Mouse (Mus musculus) brain, embryonic 14.5 days (tissue): ENCODE measurements around the gene Prn.

Source experiments
- CTCF ChIP-seq: fragments of 200-500 bp; IDR thresholded peaks from 2 replicates; pipeline ENCODE4 v1.5.1; 2012; ENCODE audit warnings: inconsistent platforms, mild to moderate bottlenecking, moderate library complexity, borderline replicate concordance; ENCODE audit not compliant: insufficient read depth, insufficient read length; ENCODE audit errors: extremely low read depth
- POLR2A ChIP-seq: fragments of 200-500 bp; IDR thresholded peaks from 2 replicates; pipeline ENCODE4 v1.6.1; 2012; ENCODE audit warnings: mild to moderate bottlenecking, inconsistent platforms, borderline replicate concordance; ENCODE audit not compliant: poor library complexity, insufficient read depth, insufficient read length, severe bottlenecking; ENCODE audit errors: extremely low read depth

DNA sequence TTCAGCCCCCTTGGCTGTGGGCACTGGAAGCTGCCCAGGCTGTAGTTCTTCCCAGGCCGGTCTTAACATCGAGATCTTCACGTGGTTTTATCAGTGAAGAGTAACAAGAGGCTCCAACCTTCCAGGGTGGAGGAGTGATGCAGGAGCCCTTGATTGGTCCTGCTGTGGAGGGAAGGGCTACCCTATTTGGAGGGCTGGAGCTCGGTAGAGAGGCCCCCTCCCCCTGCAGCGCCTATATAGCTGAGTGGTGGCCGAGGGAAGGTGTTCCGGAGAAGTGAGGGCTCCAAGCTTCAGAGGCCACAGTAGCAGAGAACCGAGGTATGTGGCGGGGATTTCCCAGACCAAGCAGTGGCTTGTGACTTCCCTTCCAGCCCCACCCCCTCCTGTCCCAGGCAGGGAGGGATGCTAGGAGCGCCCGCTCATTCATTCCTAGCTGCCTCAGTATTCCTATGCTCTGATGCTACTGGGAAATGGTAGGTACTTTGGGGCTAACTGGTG, 40.9 kb downstream of the Prn start, which contains the start of gene Prnd:
- TF ChIP-seq POLR2A = no peak
- no peak for TF ChIP-seq CTCF
